Mouse (Mus musculus): ENCODE results near the gene Fam19a2. TPM values are rescaled to one million over a fixed set of nuclear protein-coding genes. Genes with fewer than 3 reads are reported as not detected.

Gene Fam19a2
- not detected for total RNA-seq (2023)

GRCm38 (mm10) chr10:123263876-123264309, at the start of gene Fam19a2:
Gene Fam19a2 (plus strand): TSS chr10:123263996.

Other genes starting within 250 kb of the Fam19a2 start
- 10 to 100 TPM; 62.0 to 76.6 TPM for gene Mon2, start 187.5 kb upstream of the Fam19a2 start, total RNA-seq (2023)
- gene Usp15, start 67.0 kb upstream of the Fam19a2 start, total RNA-seq (2023) = 100 to 1,000 TPM; 131 to 147 TPM

Data from neutrophil, adult 83 days (primary cell).